In the genomic region with DNA sequence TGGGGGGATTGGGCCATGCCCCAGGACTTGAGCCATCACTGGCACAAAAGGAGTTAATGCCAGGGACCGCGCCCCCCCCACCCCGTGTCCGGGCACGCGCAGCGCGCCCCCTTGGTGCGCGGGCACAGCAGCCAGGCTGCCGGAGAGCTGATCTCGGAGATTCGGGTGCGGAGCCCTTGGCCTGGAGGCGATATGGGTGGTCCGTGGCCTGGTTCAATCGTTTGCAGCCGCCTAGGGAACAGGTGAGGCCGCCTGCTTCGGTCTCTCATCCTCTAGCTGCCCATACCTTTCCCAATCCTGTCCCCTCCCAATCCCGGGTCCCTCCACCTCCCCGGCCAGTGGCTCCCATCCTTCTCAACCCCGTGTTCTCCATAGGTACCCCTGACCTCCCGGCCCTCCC, we compare ENCODE assay signal across 9 mouse cellular contexts. TPM values are rescaled to one million over a fixed set of nuclear protein-coding genes. Genes with fewer than 3 reads are reported as not detected.
DNase-seq lines count a peak whose midpoint lies in the region; ATAC-seq lines count a peak whose summit lies in the region.
"Had no signal": no experiment of that assay in that cellular context is flagged by ENCODE, and none has a peak within 500 bp of the region (broad histone marks: within the 10 kb centered on the region; RNA-seq: fewer than 3 reads in every experiment).

TSS of gene Nlgn3 (plus strand) at position 114 of the 400 bp plus-strand sequence.

- H3K4me1 ChIP-seq in heart, embryonic 14.5 days (ENCODE audit: control insufficient read depth in 2 of 2, insufficient read depth in 2 of 2, low read length in 2 of 2): no peaks in the 10 kb centered on the region; a peak in 2 of 4 replicates
- H3K4me1 ChIP-seq in embryonic facial prominence, embryonic 11.5 days (ENCODE audit: control insufficient read depth, insufficient read depth, low read length): no peaks in the 10 kb centered on the region

- no peak within 1 kb of the TSS for H3K27ac ChIP-seq in heart, embryonic 14.5 days (replicated peaks in 1 of 2; ENCODE audit: control insufficient read depth in 1 of 2, insufficient read depth in 1 of 2, low read depth in 2 of 2, low read length in 2 of 2)
- no peak within 1 kb of the TSS for H3K27ac ChIP-seq in embryonic facial prominence, embryonic 11.5 days (replicated peaks; ENCODE audit: low read depth, low read length)

- peak within 1 kb of the TSS; percentile 61; the same call in 1 of the 2 replicates for H3K9ac ChIP-seq in heart, embryonic 14.5 days (ENCODE audit: low read length)
- H3K9ac ChIP-seq in embryonic facial prominence, embryonic 11.5 days (replicated peaks; ENCODE audit: low read length): peak within 1 kb of the TSS; percentile 41

- H3K4me2 ChIP-seq in heart, embryonic 14.5 days (ENCODE audit: low read length): peak within 1 kb of the TSS; percentile 61
- H3K4me2 ChIP-seq in embryonic facial prominence, embryonic 11.5 days (ENCODE audit: low read depth, low read length): peak within 1 kb of the TSS; percentile 44

- no peaks in the 10 kb centered on the region for H3K27me3 ChIP-seq in heart, embryonic 14.5 days (ENCODE audit: control insufficient read depth, insufficient read depth, low read length)
- no peaks in the 10 kb centered on the region for H3K27me3 ChIP-seq in embryonic facial prominence, embryonic 11.5 days (ENCODE audit: control insufficient read depth, insufficient read depth, low read length)

- 20% methylated on average over 23 of the region's 24 CpGs for WGBS in heart, embryonic 14.5 days
- WGBS in embryonic facial prominence, embryonic 11.5 days: 12% methylated on average over 11 of the region's 24 CpGs

- no peak for DNase-seq in heart, postnatal 4 days
- DNase-seq in adrenal gland, adult 8-10 months: no peak
- peak; percentile 40 for DNase-seq in embryonic facial prominence, embryonic 11.5 days (ENCODE audit: low spot score)
- peak in 1 of 2 experiments; percentile 39 for DNase-seq in layer of hippocampus, adult 8-10 months (ENCODE audit: low spot score in 2 of 2)
- peak; percentile 51 for DNase-seq in testis, postnatal 10 days (ENCODE audit: low spot score)
- DNase-seq in gastrocnemius, adult 8-10 months (ENCODE audit: low spot score in 2 of 2): no peak

- ATAC-seq in heart, embryonic 14.5 days (ENCODE audit: insufficient number of reproducible peaks, insufficient read depth, low FRiP score, low read depth): no peak
- 0 out of 2 replicates have a peak, but pooled peaks have one; percentile 14 for ATAC-seq in embryonic facial prominence, embryonic 11.5 days (replicated peaks; ENCODE audit: insufficient number of reproducible peaks, low FRiP score, low TSS enrichment, low read depth)
- ATAC-seq in megakaryocyte progenitor cell, adult 5-6 weeks (replicated peaks; ENCODE audit: poor library complexity): peak; percentile 54

- peak within 1 kb of the TSS; percentile 32 to 40 for H3K4me3 ChIP-seq in heart, embryonic 14.5 days (ENCODE audit: control insufficient read depth in 1 of 2, insufficient read depth in 1 of 2, low read depth in 1 of 2, low read length in 2 of 2)
- peak within 1 kb of the TSS; percentile 36 for H3K4me3 ChIP-seq in embryonic facial prominence, embryonic 11.5 days (ENCODE audit: low read depth, low read length)

- no peaks in the 10 kb centered on the region for H3K9me3 ChIP-seq in heart, embryonic 14.5 days (ENCODE audit: control insufficient read depth, low read length)
- H3K9me3 ChIP-seq in embryonic facial prominence, embryonic 11.5 days (replicated peaks; ENCODE audit: control insufficient read depth, low read length): no peaks in the 10 kb centered on the region
- H3K9me3 ChIP-seq: G1E had no signal

- peaks cover 34% of the 10 kb centered on the region for H3K36me3 ChIP-seq in heart, embryonic 14.5 days (ENCODE audit: control insufficient read depth, insufficient read depth, low read length)
- no peaks in the 10 kb centered on the region for H3K36me3 ChIP-seq in embryonic facial prominence, embryonic 11.5 days (replicated peaks; ENCODE audit: control insufficient read depth, insufficient read depth, low read depth, low read length)

RNA-seq across cellular contexts. Expression of gene Nlgn3, which starts in this region (rescaled TPM):
- polyA plus RNA-seq in heart, embryonic 14.5 days (2014; fragmentation: Nextera tagmentation; extraction: Ambion mirVana): 2.5 and 2.9 TPM in 2 replicates
- 1 to 10 TPM; 1.6 to 2.7 TPM for total RNA-seq in heart, postnatal 4 days (2021)
- 10 to 100 TPM; 23.5 to 27.3 (median 25.8) TPM for total RNA-seq in adrenal gland, adult 8-10 months (2022)
- 14.2 and 15.6 TPM in 2 replicates for polyA plus RNA-seq in embryonic facial prominence, embryonic 11.5 days (2014; fragmentation: Nextera tagmentation; extraction: Ambion mirVana)
- 100 to 1,000 TPM; 164 to 172 (median 167) TPM for total RNA-seq in layer of hippocampus, adult 8-10 months (2022)
- not detected in 2 replicates for total RNA-seq in megakaryocyte progenitor cell, adult 5-6 weeks (2015)
- total RNA-seq in megakaryocyte progenitor cell, adult 5-6 weeks (2017): 0.24 TPM in 1 of 2 replicates, not detected in the other
- total RNA-seq in gastrocnemius, adult 8-10 months (2022): under 1 TPM in 2 of 4 experiments, not detected in 2; 0.03 to 0.18 TPM

Comparison
In these comparisons a context has a peak if more than half of its experiments do, and no peak if none do; other contexts are left out.
1. RNA of gene Nlgn3 (total RNA-seq): 164 to 172 TPM in layer of hippocampus, adult 8-10 months and 23.5 to 27.3 TPM in adrenal gland, adult 8-10 months; 1.6 to 2.7 TPM in heart, postnatal 4 days, 0.03 to 0.18 TPM in gastrocnemius, adult 8-10 months and 0.24 TPM in megakaryocyte progenitor cell, adult 5-6 weeks; every median in the first group is over 4 times any median in the second.
2. RNA of gene Nlgn3 (total RNA-seq): 164 to 172 TPM in layer of hippocampus, adult 8-10 months; 23.5 to 27.3 TPM in adrenal gland, adult 8-10 months; every median in the first group is over 4 times any median in the second.
3. Peak in ATAC-seq in megakaryocyte progenitor cell, adult 5-6 weeks; RNA of the gene not detected or under 1 TPM.
4. DNase-seq: peak in embryonic facial prominence, embryonic 11.5 days (single experiment) and testis, postnatal 10 days (single experiment); none in heart, postnatal 4 days (single experiment), adrenal gland, adult 8-10 months (single experiment) and gastrocnemius, adult 8-10 months (0 of 2).